Mouse (Mus musculus) lung, embryonic 14.5 days (tissue): ENCODE results near the gene Pla1a. TPM values are rescaled to one million over a fixed set of nuclear protein-coding genes. Genes with fewer than 3 reads are reported as not detected.

Source experiments
- ATAC-seq: fragments of 200-750 bp; cut with Nextera tagmentation; 2 replicates; pipeline ENCODE4 v1.8.0; 2017; ENCODE audit warnings: mild to moderate bottlenecking, moderate TSS enrichment, moderate library complexity; ENCODE audit not compliant: insufficient read depth
- DNase-seq: peaks from one replicate; pipeline ENCODE4 v3.0.0-alpha.2; 2015
- H3K27ac ChIP-seq: fragments of 300-500 bp; sonication (generic); 2 replicates; pipeline ENCODE4 v1.5.1; 2014; ENCODE audit warnings: low read depth, mild to moderate bottlenecking, moderate library complexity
- H3K27me3 ChIP-seq: fragments of 300-500 bp; sonication (generic); 2 replicates; pipeline ENCODE4 v1.6.1; 2014; ENCODE audit warnings: low read length, control low read depth; ENCODE audit not compliant: insufficient read depth
- H3K36me3 ChIP-seq: fragments of 300-500 bp; sonication (generic); 2 replicates; pipeline ENCODE4 v1.6.1; 2014; ENCODE audit warnings: control low read depth; ENCODE audit not compliant: insufficient read depth
- H3K4me1 ChIP-seq: fragments of 300-500 bp; sonication (generic); 2 replicates; pipeline ENCODE4 v1.6.1; 2014; ENCODE audit warnings: antibody characterized with exemption, control low read depth; ENCODE audit not compliant: insufficient read depth
- H3K4me2 ChIP-seq: fragments of 300-500 bp; sonication (generic); 2 replicates; pipeline ENCODE4 v1.6.1; 2014; ENCODE audit warnings: mild to moderate bottlenecking
- H3K4me3 ChIP-seq: fragments of 300-500 bp; sonication (generic); 2 replicates; pipeline ENCODE4 v1.5.1; 2014; ENCODE audit warnings: low read depth, low read length
- H3K9ac ChIP-seq: fragments of 300-500 bp; sonication (generic); 2 replicates; pipeline ENCODE4 v1.6.1; 2014
- H3K9me3 ChIP-seq: fragments of 300-500 bp; sonication (generic); 2 replicates; pipeline ENCODE4 v1.6.1; 2016; ENCODE audit warnings: low read depth, low read length, control low read depth
- CTCF ChIP-seq: IDR thresholded peaks from 2 replicates; pipeline ENCODE4 v1.5.1; 2016; ENCODE audit warnings: antibody characterized with exemption, low read depth
- WGBS: fragments of 180-500 bp; shearing (Covaris S2); extraction: QIAGEN DNeasy Blood & Tissue Kit; methylation state at CpG from one replicate; pipeline ENCODE4 v1.1.7; 2014; 5-methylcytosine and 5-hydroxymethylcytosine counted together
- polyA plus RNA-seq: library from polyadenylated mRNA; unstranded; fragments of >200 nt; fragmentation: Nextera tagmentation; extraction: Ambion mirVana; gene quantifications from 2 replicates; pipeline ENCODE4 v1.2.1, GENCODE M21; 2014

The Pla1a gene
- polyA plus RNA-seq, 1 experiment from 2014 or later, result 0.14 TPM

- H3K36me3 ChIP-seq, result no peaks in the 10 kb centered on the region
- no peaks in the 10 kb centered on the region for H3K27me3 ChIP-seq
- H3K9ac ChIP-seq, result no peak overlapping the region
- no peak for TF ChIP-seq CTCF
- H3K4me1 ChIP-seq, result no peaks in the 10 kb centered on the region; the same call in 1 of the 2 replicates
- no peak for DNase-seq
- ATAC-seq, result no peak
- H3K4me2 ChIP-seq, result no peak overlapping the region
- no peak overlapping the region for H3K27ac ChIP-seq
- WGBS, result 82% methylated on average over 9 of the region's 9 CpGs
- no peak overlapping the region for H3K4me3 ChIP-seq
- H3K9me3 ChIP-seq, result no peaks in the 10 kb centered on the region
Measured at GRCm38 (mm10) chr16:38474677-38475286, 41.8 kb upstream of the Pla1a start.

GRCm38 (mm10) chr16:38473661-38474060 lies 40.7 kb upstream of the Pla1a start:
- no peaks in the 10 kb centered on the region for H3K27me3 ChIP-seq
- no peak for DNase-seq
- no peaks in the 10 kb centered on the region for H3K36me3 ChIP-seq
- no peak overlapping the region for H3K4me2 ChIP-seq
- H3K27ac ChIP-seq, result no peak overlapping the region
- no peak for ATAC-seq
- no peak for TF ChIP-seq CTCF
- H3K9me3 ChIP-seq, result no peaks in the 10 kb centered on the region
- 75% methylated on average over 5 of the region's 5 CpGs for WGBS
- no peak overlapping the region for H3K4me3 ChIP-seq
- no peak overlapping the region for H3K9ac ChIP-seq
- H3K4me1 ChIP-seq, result no peaks in the 10 kb centered on the region; the same call in 1 of the 2 replicates

DNA sequence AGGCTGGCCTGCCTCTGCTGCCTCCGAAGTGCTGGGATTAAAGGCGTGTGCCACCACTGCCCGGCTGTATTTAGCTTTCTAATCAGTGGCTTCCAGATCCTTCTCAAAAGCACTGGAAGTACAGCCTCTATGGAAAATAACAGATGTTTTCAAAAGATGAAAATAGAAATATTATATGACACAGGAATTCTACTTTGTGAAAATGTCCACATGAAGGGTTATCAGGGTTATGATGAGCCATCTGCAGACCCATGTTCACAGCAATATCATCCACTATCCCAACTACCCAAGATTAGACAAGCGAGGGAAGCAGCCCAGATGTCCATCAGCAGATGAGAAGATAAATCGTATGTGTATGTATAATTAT lies 39.5 kb upstream of the Pla1a start:
- Histone ChIP-seq H3K36me3 (no peaks in the 10 kb centered on the region), H3K4me3 (no peak overlapping the region), H3K27ac (no peak overlapping the region), H3K4me2 (no peak overlapping the region), H3K9me3 (no peaks in the 10 kb centered on the region), H3K27me3 (no peaks in the 10 kb centered on the region), H3K4me1 (no peaks in the 10 kb centered on the region; the same call in 1 of the 2 replicates), H3K9ac (no peak overlapping the region)
- TF ChIP-seq CTCF, result no peak
- no peak for ATAC-seq
- WGBS, result 85% methylated on average over 5 of the region's 5 CpGs
- no peak for DNase-seq

DNA sequence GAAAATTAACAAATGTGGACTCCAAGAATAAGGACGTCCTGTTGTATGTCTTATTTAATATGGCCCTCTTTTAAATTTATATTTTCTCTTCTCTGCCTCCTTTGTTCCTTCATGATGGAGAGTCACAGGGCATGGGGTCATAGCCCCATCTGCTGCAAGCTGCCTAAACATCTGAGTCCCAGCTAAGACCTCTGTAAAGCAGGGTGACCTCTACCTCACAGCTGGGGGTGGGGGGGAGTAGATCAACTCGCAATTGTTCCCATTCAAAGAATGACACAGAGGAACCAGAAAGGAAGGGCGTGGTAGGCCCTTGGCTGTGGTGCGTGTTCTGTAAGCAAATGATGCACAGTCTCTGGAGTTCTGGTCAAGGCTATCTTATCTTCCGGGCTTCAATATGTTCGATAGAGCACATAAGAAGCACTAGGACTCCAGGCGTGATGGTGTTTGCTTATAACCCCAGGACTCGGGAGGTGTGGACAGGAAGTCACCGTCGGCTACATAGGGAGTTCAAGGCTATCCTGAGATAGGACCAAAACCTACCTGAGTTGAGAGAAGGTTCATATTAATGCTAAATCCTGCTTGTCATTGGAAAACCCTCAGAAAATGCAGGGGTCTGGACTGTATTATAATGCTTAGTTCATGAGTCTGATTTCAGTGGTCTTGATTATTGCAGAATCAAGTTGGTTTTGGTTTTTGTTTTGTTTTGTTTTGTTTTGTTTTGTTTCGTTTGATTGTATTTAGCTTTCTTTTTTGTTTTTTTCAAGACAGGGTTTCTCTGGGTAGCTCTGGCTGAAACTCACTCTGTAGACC lies 39.0 kb upstream of the Pla1a start:
- TF ChIP-seq CTCF, result no peak

GRCm38 (mm10) chr16:38469437-38469836 lies 36.5 kb upstream of the Pla1a start:
- no peak overlapping the region for H3K4me3 ChIP-seq
- H3K4me2 ChIP-seq, result no peak overlapping the region
- WGBS, result 77% methylated on average over 8 of the region's 8 CpGs
- H3K27ac ChIP-seq, result no peak overlapping the region
- ATAC-seq (no peak), DNase-seq (no peak)
- H3K9ac ChIP-seq, result no peak overlapping the region
- H3K36me3 ChIP-seq, result no peaks in the 10 kb centered on the region
- no peaks in the 10 kb centered on the region for H3K27me3 ChIP-seq
- TF ChIP-seq CTCF, result no peak
- no peaks in the 10 kb centered on the region for H3K9me3 ChIP-seq
- no peaks in the 10 kb centered on the region; the same call in 1 of the 2 replicates for H3K4me1 ChIP-seq

More for the DNA sequence above, 39.0 kb upstream of the Pla1a start:
- H3K4me2 ChIP-seq, result no peak overlapping the region
- no peaks in the 10 kb centered on the region for H3K9me3 ChIP-seq
- H3K9ac ChIP-seq, result no peak overlapping the region
- H3K36me3 ChIP-seq, result no peaks in the 10 kb centered on the region
- no peaks in the 10 kb centered on the region for H3K27me3 ChIP-seq
- H3K27ac ChIP-seq, result no peak overlapping the region
- H3K4me1 ChIP-seq, result no peaks in the 10 kb centered on the region; the same call in 1 of the 2 replicates
- ATAC-seq (no peak), DNase-seq (no peak)
- H3K4me3 ChIP-seq, result no peak overlapping the region
- WGBS, result 68% methylated on average over 11 of the region's 11 CpGs

GRCm38 (mm10) chr16:38468706-38469018 lies 35.7 kb upstream of the Pla1a start:
- TF ChIP-seq CTCF, result no peak
- DNase-seq, result no peak
- WGBS, result 36% methylated on average over 3 of the region's 3 CpGs
- Histone ChIP-seq H3K4me2 (no peak overlapping the region), H3K4me3 (no peak overlapping the region), H3K9me3 (no peaks in the 10 kb centered on the region), H3K4me1 (no peaks in the 10 kb centered on the region; the same call in 1 of the 2 replicates), H3K27ac (no peak overlapping the region), H3K27me3 (no peaks in the 10 kb centered on the region), H3K36me3 (no peaks in the 10 kb centered on the region), H3K9ac (no peak overlapping the region)
- no peak for ATAC-seq

- DNase-seq (no peak), ATAC-seq (no peak)
- no peak for TF ChIP-seq CTCF
- Histone ChIP-seq H3K4me2 (no peak overlapping the region), H3K9me3 (no peaks in the 10 kb centered on the region), H3K36me3 (no peaks in the 10 kb centered on the region), H3K27me3 (no peaks in the 10 kb centered on the region), H3K4me3 (no peak overlapping the region), H3K27ac (no peak overlapping the region), H3K9ac (no peak overlapping the region), H3K4me1 (no peaks in the 10 kb centered on the region; the same call in 1 of the 2 replicates)
- 69% methylated on average over 8 of the region's 8 CpGs for WGBS
Measured at GRCm38 (mm10) chr16:38467917-38468705, 35.2 kb upstream of the Pla1a start.
